Mouse (Mus musculus): ENCODE results near the gene Napepld.
"Not testable (repeated sequence)": the region's sequence is repeated elsewhere in the genome, so short reads cannot be mapped to it uniquely, and the experiment has no call there.

Gene Napepld

GRCm38 (mm10) chr5:21701351-21702008 lies at the start of gene Napepld:
Napepld (minus strand) TSS chr5:21701396.
- DNase-seq (ENCODE audit: low read depth, low spot score): peak; percentile 98

GRCm38 (mm10) chr5:21745966-21746365 lies 44.8 kb upstream of the Napepld start:
- DNase-seq (ENCODE audit: low read depth, low spot score): no peak

GRCm38 (mm10) chr5:21744651-21745050 lies 43.5 kb upstream of the Napepld start:
- no peak for DNase-seq (ENCODE audit: low read depth, low spot score)

GRCm38 (mm10) chr5:21743606-21744005 lies 42.4 kb upstream of the Napepld start:
- no peak for DNase-seq (ENCODE audit: low read depth, low spot score)

DNA sequence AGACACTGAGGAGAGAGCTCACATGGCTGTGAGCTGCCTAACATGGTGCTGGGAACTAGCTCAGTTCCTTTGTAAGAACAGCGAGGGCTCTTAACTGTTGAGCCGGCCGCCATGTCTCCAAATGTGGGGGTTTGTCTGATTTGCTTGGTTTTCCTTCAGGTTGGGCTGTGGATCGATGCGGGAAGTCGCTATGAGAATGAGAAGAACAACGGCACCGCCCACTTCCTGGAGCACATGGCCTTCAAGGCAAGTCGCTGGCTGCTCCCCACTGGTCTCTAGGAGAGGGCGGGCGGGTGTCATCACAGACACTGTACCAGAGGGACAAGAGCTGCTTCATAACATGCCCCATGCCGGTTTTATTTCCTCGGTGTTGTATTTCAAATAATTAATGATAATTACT lies 38.7 kb upstream of the Napepld start:
- no peak for DNase-seq (ENCODE audit: low read depth, low spot score)

GRCm38 (mm10) chr5:21739120-21739519 lies 37.9 kb upstream of the Napepld start:
- DNase-seq (ENCODE audit: low read depth, low spot score): no peak

- DNase-seq (ENCODE audit: low read depth, low spot score): no peak
Observed at GRCm38 (mm10) chr5:21737620-21738019, 36.4 kb upstream of the Napepld start.

- peak; percentile 87 for DNase-seq (ENCODE audit: low read depth, low spot score)
Observed at GRCm38 (mm10) chr5:21736956-21737585, 35.9 kb upstream of the Napepld start, which contains the start of gene Pmpcb. Pmpcb (plus strand) TSS chr5:21737141.

GRCm38 (mm10) chr5:21736046-21736445 lies 34.9 kb upstream of the Napepld start:
- DNase-seq (ENCODE audit: low read depth, low spot score): no peak

DNA sequence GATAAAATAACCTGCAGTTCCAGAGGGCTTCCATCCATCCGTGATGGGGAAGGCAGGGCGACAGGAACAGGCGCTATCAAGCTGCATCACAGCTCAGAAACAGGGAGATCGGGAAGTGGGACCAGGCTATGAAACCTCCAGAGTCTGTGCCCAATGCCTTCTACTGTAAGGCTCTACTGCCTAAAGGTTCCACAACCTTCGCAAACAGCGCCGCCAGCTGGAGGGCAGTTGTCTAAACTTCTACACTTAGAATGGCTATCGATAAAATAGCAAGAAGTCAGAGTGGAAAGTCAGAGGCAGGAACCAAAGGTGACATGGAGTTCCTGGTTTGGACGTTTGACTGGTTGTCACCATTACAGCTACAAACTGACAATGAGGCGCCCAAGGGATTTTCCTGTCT lies 34.4 kb upstream of the Napepld start:
- DNase-seq (ENCODE audit: low read depth, low spot score): peak; percentile 41

- no peak for DNase-seq (ENCODE audit: low read depth, low spot score)
Observed at GRCm38 (mm10) chr5:21735100-21735499, 33.9 kb upstream of the Napepld start.

- DNase-seq (ENCODE audit: low read depth, low spot score): peak; percentile 65
Observed at GRCm38 (mm10) chr5:21732930-21733329, 31.7 kb upstream of the Napepld start.

DNA sequence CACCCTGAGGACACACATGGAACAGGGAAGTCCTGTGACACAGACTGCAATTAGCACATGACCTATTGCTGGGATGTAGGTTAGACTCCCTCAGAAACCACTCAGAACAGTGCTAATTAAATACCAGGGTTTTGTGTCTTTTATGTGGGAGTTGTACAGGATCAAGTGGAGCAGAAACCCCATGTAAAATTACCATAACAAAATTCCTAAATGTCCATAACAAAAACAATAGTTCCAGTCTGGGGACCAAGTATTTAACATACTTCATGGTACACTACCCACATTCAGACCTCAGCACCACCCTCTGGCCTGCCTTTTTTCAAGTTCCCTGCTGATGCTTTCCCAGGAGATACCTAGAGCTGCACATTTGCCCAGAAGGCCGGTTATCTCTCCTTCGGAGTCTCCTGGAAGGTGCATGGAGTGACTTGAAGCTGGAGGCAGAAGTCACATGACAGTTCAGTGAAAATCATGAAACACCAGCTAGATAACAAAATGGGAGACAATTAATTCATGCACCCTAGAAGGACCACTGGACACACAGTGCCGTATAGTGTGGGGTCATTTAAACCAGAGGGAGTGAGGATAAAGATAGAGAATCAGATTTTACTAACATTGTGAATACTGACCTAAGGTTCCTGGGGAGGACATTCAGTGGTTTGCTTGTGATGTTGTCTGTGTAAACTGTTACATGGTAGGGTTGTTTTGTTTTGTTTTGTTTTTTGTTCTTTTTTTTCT lies 31.1 kb upstream of the Napepld start:
- DNase-seq (ENCODE audit: low read depth, low spot score): no peak

DNA sequence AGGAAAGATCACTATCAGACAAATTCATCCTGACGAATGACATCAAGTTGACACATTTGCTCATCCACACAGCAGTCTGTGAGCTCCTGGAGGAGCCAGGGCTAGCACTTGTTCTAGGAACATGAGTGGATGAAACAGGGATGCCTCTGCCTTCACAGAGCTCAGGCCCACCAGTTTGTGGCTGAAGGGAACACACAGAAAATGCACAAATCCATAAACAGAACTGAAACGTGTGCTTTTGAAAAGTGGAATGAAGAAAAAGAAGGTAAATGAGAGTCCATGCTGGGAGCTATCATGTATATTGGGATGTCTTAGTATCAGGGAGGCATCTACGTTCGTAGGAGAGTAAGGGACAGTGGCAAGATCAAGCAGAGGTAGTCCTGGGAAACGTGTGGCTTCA lies 27.9 kb upstream of the Napepld start:
- no peak for DNase-seq (ENCODE audit: low read depth, low spot score)

DNA sequence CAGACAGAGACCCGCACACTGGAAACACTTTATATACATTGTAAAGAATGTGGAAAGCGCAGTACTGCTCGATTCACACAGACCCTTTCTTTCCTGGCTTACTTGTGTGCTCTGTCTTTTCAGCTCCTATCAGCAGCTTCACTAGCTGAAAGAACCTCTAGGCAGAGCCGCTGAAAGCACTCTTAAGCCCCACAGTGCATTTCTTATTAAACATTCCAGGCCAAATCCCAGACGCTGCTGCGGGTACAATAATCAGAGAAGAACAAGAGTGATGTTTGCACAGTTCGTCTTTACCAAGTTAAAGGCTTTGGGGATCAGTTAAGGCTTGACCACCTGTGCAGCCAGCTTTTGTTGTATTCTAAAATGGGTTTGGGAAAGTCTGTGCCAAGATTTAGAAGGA lies 23.7 kb upstream of the Napepld start:
- no peak for DNase-seq (ENCODE audit: low read depth, low spot score)

- DNase-seq (ENCODE audit: low read depth, low spot score): no peak
Observed at GRCm38 (mm10) chr5:21724427-21724826, 23.2 kb upstream of the Napepld start.

DNA sequence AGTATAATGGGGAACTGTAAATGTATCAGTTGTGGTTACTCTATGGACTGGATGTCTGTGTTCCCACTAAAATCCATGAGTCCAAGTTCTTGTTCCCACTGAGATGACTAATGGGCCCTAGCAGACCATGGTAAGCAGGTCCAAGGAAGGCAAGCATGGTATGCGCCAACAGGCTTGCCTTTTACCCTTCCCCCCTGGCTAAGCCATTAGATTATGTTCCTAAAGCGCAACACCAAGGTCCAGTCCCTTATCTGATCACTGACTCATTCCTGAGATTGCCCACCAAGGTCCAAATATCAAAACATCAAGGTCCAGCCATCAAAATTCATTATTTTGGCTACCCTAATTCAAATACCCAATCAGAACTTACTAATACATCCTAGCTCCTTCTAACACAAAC lies 18.0 kb upstream of the Napepld start:
- no peak for DNase-seq (ENCODE audit: low read depth, low spot score)

GRCm38 (mm10) chr5:21718546-21718945 lies 17.4 kb upstream of the Napepld start:
- DNase-seq (ENCODE audit: low read depth, low spot score): no peak

DNA sequence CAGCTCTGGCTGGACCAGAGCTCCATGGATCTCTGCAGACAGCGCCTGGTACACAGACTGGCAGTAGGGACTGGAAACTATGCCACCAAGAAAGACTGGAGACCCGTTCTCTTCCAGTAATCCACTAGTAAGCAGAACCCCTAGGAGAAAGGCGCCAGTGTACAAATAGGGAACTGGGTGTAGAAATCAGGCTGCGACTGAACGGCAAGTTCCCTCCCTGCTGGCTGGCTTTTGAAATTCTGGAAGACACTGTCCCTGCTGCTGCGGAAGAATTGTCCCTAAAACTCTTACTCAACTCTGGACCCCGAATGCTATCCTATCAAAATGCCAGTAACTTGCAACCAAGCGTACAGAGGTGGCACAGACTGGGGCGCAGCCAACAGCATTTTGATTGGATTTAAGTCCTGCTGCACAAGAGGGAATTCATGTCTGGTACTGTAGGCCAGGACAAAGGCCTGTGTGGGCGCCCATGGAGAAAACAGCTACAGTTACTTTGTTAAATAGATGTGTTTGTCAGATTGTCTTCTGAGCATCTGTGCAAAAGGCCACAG lies 16.0 kb upstream of the Napepld start:
- DNase-seq (ENCODE audit: low read depth, low spot score): no peak

DNA sequence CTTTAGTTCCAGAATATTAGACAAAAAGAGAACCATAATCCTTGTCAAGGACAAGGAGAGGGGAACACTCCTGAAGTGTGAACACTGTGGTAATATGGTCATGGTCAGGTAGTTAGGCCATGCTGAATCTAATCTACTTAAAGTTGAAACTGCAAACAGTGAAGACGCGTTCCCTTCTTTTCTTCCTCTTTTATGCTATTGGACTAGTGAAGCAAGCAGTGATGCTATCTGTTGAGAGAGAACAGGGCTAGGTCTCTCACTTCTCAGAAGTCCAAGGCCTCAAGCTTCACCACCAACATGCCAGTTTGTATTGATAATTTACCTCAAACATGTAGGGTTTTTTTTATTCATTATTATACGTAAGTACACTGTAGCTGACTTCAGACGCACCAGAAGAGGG lies 13.3 kb upstream of the Napepld start:
- DNase-seq (ENCODE audit: low read depth, low spot score): no peak

DNA sequence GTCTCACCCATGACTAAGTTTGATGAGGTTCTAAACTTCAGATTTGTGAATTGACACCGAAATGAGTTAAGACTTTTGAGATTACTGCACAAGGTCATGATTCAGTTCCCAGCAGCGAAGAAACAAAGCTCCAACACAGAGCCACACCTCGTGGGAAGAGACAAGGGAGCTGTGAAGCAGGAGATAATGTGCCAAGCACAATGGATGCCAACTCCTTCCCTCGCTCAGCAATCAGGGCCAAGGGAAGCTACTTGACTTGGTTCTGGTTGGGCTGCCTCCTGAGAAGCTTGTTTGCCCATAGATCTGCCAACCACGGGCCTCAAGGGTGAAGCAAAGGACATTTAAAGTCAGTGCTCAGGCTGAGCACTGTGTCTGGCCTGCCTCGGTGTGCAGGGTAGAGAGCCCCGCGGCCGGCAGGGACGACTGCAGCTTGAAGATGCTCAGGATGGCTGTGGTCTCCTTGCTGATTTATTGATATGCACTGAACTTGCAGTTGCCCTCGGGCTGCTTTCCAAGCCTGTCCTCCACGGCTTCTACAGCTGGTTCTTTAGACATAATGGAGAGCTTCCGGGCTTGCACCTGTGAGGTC lies 11.0 kb upstream of the Napepld start:
- no peak for DNase-seq (ENCODE audit: low read depth, low spot score)

DNA sequence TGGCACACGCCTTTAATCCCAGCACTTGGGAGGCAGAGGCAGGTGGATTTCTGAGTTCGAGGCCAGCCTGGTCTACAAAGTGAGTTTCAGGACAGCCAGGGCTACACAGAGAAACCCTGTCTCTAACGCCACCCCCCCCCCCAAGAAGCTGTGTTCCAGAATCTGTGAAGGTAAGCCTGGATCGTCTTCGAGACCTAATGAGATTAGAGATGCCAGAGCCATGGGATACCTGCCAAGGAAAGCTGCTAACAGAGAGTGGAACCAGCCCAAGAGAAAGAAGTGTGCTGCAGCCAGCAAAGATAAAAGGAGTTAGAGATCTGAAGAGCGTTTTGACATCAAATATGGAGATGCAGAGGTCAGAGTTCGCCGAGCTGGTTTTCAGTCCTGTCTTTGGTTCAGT lies 6.8 kb upstream of the Napepld start:
- DNase-seq (ENCODE audit: low read depth, low spot score): not testable (repeated sequence)

Data from forelimb bud, embryonic 11.5 days (tissue).